Mouse (Mus musculus) forebrain, embryonic 10.5 days (tissue): ENCODE data around the gene Ak4. TPM values are rescaled to one million over a fixed set of nuclear protein-coding genes. Genes with fewer than 3 reads are reported as not detected.

ENCODE experiments used
- DNase-seq: peaks from one replicate; pipeline ENCODE4 v3.0.0-alpha.2; 2017; ENCODE audit warnings: low spot score; ENCODE audit errors: extremely low spot score
- H3K27ac ChIP-seq: fragments of 300-500 bp; sonication (generic); 2 replicates; pipeline ENCODE4 v1.5.1; 2016; ENCODE audit warnings: mild to moderate bottlenecking
- H3K27me3 ChIP-seq: fragments of 300-500 bp; sonication (generic); 2 replicates; pipeline ENCODE4 v1.6.1; 2016; ENCODE audit warnings: mild to moderate bottlenecking; ENCODE audit not compliant: poor library complexity, severe bottlenecking
- H3K36me3 ChIP-seq: fragments of 300-500 bp; sonication (generic); replicated peaks from 2 replicates; pipeline ENCODE4 v1.6.1; 2016; ENCODE audit warnings: mild to moderate bottlenecking, moderate library complexity
- H3K4me1 ChIP-seq: fragments of 300-500 bp; sonication (generic); 2 replicates; pipeline ENCODE4 v1.6.1; 2016
- H3K4me3 ChIP-seq: fragments of 300-500 bp; sonication (generic); 2 replicates; pipeline ENCODE4 v1.5.1; 2016; ENCODE audit warnings: mild to moderate bottlenecking, moderate library complexity
- H3K9me3 ChIP-seq: fragments of 300-500 bp; sonication (generic); 2 replicates; pipeline ENCODE4 v1.6.1; 2016; ENCODE audit warnings: mild to moderate bottlenecking, moderate library complexity
- WGBS: fragments of 180-500 bp; shearing (Covaris S2); methylation state at CpG from one replicate; pipeline ENCODE4 v1.1.7; 2016; 5-methylcytosine and 5-hydroxymethylcytosine counted together
- polyA plus RNA-seq: library from polyadenylated mRNA; unstranded; fragments of >200 nt; fragmentation: Nextera tagmentation; extraction: Ambion mirVana; gene quantifications from 2 replicates; pipeline ENCODE4 v1.2.1, GENCODE M21; 2016

The Ak4 gene
- polyA plus RNA-seq, 1 experiment from 2014 or later, result 43.9 TPM

DNA sequence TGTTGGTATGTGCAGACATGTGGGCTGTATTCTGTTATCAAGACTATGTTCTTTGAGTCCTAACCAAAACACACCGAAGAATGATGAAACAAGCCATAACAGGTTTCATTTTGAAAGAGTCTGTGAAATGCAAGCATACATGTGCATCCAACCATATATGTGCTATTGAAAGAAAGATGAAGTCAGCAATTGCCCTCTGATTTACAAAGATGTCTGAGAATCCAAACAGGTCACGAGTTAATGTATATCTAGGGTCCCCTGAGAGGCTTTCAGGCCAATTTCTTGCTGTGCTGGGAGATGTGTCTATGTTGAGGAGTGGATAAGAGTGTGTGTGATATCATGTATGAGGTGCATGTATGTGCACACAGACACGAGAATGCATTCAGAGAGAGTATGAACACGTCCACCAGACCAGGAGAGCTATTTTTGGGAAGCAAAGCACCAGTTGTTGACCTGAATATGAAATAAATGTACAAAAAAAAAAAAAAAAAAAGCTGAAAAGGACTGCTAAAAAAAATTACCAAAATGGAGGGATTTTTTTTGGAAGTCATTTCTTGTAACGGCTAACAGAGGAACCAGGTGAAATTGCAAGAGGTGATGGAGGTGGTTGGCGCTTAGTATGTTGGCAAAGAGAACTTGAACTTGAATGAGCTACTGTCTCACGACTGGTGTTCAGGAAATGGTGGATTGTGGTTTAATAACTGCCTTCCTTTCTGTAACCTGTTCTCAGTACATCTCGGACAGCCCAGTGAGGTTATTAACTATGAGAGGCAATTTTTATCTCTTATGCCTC lies 91.2 kb downstream of the Ak4 start:
- WGBS, result 87% methylated on average over 8 of the region's 8 CpGs
- H3K4me1 ChIP-seq, result peaks cover 35% of the 10 kb centered on the region
- no peak overlapping the region for H3K27ac ChIP-seq
- H3K27me3 ChIP-seq, result peaks cover 45% of the 10 kb centered on the region
- H3K4me3 ChIP-seq, result no peak overlapping the region
- no peaks in the 10 kb centered on the region for H3K36me3 ChIP-seq
- no peaks in the 10 kb centered on the region for H3K9me3 ChIP-seq
- DNase-seq, result no peak

DNA sequence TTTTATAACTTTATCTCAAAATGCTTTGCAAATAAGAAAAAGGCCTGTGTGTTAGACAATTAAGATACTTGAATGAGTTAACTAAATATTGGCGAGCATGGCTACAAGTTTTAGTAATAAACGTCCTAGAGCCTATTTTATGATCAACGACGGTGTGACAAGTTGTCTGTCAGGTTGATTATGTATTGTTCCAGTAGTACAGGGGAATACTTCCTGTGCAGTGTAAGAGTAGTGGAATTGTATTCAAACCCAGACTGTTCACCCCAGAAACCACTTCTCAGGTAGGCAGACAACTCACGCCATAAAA lies 91.8 kb downstream of the Ak4 start:
- H3K27me3 ChIP-seq, result peaks cover 40% of the 10 kb centered on the region
- no peaks in the 10 kb centered on the region for H3K36me3 ChIP-seq
- peaks cover 29% of the 10 kb centered on the region for H3K4me1 ChIP-seq
- H3K27ac ChIP-seq, result no peak overlapping the region
- WGBS, result 89% methylated on average over 5 of the region's 5 CpGs
- no peak for DNase-seq
- no peak overlapping the region for H3K4me3 ChIP-seq
- no peaks in the 10 kb centered on the region for H3K9me3 ChIP-seq

DNA sequence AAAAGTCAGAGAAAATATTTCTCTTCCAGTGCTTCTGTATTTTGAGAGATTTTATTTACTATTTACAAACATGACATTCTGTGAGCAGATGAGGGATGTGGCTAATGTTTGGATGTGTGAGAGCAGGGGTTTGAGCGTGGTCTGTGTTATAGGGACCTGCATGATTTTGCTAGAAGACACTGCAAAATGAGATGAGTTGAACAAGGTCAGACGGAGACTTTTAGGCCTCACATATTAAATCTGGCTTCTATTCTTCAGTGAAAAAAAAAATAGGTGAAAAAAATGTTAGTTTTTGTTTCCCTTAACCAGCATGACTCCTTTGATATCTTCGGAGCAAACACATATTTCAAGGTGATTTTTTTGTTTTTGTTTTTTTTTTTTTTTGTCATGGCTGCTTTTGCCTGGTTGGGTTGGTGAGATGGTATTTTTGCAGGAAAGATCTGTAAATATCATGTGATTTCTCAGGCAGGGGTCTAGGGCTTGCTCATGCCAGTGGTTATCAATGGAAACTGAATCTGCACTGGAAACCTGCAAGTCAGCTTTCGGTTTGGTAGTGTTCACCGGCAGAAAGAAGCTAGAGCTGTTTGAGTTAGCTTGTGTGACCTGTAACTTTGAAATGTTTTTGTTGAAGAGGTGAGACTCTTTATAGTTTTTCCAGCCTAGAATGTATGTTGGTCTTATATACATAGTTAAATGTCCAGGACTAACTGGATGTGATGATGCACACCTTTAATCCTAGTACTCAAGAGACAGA lies 92.9 kb downstream of the Ak4 start:
- Histone ChIP-seq H3K4me1 (peaks cover 29% of the 10 kb centered on the region), H3K9me3 (no peaks in the 10 kb centered on the region), H3K4me3 (no peak overlapping the region), H3K27ac (no peak overlapping the region), H3K36me3 (no peaks in the 10 kb centered on the region), H3K27me3 (peaks cover 33% of the 10 kb centered on the region)
- no peak for DNase-seq
- 90% methylated on average over 5 of the region's 5 CpGs for WGBS

DNA sequence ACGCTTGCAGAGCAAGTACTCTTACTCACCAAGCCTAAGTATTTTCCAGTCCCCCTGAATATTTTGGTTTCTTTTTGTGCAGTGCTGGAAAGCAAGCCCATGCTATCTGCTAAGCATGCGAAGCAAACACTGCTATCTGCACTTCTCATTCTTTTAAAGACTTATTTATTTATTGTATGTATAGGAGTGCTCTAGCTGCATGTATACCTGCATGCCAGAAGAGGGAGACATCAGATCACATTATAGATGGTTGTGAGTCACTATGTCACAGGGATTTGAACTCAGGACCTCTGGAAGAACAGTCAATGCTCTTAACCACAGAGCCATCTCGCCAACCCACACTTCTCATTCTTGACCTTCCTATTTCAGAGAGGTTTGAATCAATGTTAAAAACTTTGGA lies 94.2 kb downstream of the Ak4 start:
- Histone ChIP-seq H3K4me1 (peaks cover 20% of the 10 kb centered on the region), H3K9me3 (no peaks in the 10 kb centered on the region), H3K27ac (no peak overlapping the region), H3K4me3 (no peak overlapping the region), H3K27me3 (peaks cover 22% of the 10 kb centered on the region), H3K36me3 (no peaks in the 10 kb centered on the region)
- WGBS, result 92% methylated on average over 3 of the region's 3 CpGs
- DNase-seq, result no peak

DNA sequence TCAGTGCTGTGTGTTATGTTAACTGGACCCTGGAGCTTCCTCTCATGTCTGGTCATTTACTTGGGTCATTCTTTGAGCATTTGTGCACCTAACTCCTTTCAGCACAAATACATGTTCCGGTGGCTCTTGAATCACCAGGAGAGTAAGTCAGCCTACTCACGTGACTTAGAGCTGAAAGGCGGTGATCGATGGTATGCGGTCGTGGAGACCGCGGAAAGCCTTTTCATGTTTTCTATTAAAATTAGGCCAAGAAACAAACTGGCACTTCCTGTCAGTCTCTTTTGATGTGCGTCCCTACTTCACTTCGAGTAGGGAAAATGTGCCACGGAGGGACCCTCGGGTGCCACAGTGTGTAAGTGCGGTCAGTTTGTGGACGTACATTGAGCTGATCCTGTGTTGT lies 96.8 kb downstream of the Ak4 start:
- Histone ChIP-seq H3K36me3 (no peaks in the 10 kb centered on the region), H3K27ac (no peak overlapping the region), H3K9me3 (no peaks in the 10 kb centered on the region), H3K4me1 (no peaks in the 10 kb centered on the region), H3K27me3 (no peaks in the 10 kb centered on the region), H3K4me3 (no peak overlapping the region)
- DNase-seq, result no peak
- WGBS, result 96% methylated on average over 14 of the region's 14 CpGs

Other genes with a start within 250 kb of the Ak4 start
- 41.7 and 42.4 TPM in 2 replicates for gene Jak1, start 154.0 kb upstream of the Ak4 start, polyA plus RNA-seq
- 1.4 and 1.7 TPM in 2 replicates for gene Dnajc6, start 77.4 kb downstream of the Ak4 start, polyA plus RNA-seq
- 55.1 and 56.8 TPM in 2 replicates for gene Leprot, start 228.4 kb downstream of the Ak4 start, polyA plus RNA-seq